Mouse (Mus musculus): Measurements from ENCODE around the gene Zfp57. TPM values are rescaled to one million over a fixed set of nuclear protein-coding genes. Genes with fewer than 3 reads are reported as not detected.

Gene Zfp57
- total RNA-seq, 2 experiments from 2014 or later = 2.5 to 3.5 TPM

DNA sequence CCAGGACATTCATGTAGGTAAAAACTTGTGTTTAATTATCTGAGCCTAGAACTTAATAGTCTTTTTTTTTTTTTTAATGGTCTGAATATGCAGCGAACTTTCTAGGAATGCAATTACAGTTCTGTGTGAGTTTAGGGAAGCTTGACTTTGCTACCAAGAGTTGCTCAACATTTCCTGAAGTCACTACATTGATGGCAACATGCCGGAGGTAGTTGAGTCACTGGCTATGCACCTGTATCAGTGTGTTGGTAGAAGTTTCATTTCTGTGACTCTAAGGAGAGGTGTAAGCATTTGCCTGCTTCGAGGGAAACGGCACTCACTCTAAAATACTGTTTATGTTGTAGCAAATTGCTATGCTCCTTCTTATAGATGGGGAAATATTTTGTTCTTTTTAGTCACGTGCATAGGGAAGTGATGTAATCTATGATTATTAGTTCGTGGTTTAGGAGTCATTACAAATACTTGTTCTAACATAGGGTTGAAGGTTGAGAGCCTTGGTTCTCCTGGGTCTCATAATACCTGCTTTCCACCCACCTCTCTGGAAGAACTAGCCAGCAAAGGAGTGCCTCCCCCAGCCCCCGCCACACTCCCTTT lies 43.8 kb downstream of the Zfp57 start:
- no peak for DNase-seq (ENCODE audit: low spot score in 2 of 2)

DNA sequence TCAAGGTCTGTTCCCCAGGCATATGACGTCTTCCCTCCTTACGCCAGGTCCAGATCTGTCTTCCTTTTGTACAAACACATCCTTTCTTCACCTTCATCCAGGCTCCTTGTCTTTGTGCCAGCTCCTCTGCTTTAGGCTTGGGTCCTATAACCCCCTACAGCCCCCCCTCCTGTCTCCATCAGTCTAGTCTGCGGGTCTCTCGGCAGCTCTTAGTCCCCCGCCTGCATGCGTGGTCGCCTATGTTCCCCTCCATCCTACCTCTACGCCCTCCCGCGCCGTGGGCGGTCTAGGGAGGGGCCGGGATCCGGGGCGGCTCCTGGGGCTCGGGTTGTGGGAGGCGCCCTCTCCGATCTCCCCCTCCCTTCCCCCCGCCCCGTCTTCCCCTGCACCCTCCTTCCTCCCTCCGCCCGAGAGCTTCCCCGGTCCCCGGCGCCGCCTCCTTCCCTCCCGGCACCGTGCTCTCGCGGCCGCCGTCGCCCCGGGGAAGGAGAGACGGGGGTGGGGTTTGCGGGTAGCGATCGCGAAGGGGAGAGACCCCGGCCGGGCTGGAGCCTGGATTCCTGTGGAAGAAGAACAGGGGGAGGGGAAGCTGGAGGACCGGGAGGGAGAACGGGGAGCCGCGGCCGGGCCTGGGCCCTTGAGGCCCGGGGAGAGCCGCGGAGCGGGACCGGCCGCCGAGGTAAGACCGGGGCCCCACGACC lies 44.8 kb downstream of the Zfp57 start, which contains the start of gene Gabbr1:
Gene Gabbr1 (plus strand): TSS at position 356 of the 701 bp plus-strand sequence.
- DNase-seq (ENCODE audit: low spot score in 2 of 2) = peak; percentile 76 to 77

DNA sequence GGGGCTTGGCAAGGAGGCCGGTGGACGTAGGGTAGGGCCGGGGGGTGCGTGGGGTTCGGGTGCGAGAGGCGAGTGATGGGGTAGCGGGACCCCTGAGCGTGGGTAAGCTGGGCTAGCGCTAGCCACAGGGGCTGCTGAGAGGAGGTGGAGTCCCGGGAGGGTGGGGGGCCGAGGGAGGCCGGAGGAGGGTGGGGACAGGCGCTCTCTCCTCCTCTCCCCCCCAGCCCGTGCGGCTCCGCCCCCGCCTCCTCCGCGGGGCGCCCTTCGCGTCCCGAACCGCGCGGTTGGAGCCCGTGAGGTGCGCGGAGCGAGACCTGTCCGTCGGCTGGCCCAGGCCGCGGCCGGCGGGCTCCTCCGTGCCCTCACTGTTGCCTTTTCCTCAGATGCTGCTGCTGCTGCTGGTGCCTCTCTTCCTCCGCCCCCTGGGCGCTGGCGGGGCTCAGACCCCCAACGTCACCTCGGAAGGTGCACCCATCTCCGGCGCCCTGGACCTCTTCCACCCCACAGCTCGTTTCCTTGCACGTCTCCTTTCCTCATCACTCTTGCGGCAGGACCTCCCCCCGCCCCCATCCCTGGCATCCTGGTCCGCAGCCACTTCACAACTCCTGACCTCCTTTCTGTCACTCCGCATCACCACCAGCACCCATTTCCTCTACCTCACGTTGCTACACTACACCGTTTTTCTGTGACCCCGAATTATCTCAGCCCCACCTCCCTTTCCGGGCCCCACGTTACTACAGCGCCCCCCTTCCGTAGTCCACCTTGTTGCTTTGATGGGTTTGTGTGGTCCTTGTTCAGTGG lies 45.5 kb downstream of the Zfp57 start:
- DNase-seq (ENCODE audit: low spot score in 2 of 2) = peak; percentile 64 to 66

DNA sequence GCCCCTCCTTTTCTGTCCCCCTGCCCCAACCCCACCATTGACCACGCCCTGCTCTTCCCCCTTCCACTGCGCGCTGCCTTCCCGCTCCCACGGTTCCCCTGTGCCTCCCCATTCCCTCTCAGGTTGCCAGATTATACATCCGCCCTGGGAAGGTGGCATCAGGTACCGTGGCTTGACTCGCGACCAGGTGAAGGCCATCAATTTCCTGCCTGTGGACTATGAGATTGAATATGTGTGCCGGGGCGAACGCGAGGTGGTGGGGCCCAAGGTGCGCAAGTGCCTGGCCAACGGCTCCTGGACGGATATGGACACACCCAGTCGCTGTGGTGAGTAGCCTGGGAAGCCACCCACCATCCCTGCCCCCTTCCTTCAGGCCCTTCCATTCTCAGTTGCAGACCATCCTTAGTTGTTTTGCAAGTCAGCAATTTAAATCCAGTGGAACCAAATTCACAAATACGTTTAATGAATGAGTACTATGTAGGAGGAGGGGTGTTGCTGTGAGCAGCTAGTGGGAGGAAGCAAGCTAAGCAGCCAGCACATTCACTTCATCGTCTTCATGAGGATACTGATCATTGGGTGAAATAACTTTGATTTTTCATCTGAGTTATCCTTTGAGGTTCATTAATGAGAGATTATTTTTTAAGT lies 46.5 kb downstream of the Zfp57 start:
- DNase-seq (ENCODE audit: low spot score in 2 of 2) = no peak

DNA sequence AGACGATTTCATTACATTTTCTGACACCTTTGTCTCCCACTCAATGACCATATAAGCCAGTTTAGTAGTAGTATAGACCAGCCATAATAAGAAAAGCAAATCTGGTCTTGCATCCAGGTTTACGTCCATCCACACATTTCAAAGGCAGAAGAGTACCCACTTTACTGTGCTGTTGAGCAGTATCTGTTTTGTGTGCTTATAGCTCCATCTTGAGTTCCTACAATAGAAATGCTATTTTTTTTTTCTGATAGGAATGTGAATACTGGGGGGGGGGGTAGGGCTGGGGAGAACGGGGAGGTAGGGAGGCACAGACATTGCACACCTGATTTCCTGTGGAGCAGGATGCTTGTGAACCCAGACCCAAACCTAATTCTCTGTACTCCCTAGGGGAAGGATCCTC lies 47.0 kb downstream of the Zfp57 start:
- no peak for DNase-seq (ENCODE audit: low spot score in 2 of 2)

DNA sequence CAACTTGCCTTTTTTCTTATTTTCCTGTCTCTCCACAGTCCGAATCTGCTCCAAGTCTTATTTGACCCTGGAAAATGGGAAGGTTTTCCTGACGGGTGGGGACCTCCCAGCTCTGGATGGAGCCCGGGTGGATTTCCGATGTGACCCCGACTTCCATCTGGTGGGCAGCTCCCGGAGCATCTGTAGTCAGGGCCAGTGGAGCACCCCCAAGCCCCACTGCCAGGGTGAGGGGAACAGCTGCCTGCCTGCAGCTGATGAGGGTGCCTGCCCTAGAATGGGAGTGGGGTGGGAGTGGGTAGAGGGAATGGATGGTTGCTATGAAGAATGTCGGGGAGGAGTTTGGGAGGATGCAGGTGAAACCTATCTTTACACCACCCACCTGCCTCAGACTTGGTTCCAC lies 47.4 kb downstream of the Zfp57 start:
- DNase-seq (ENCODE audit: low spot score in 2 of 2) = no peak

DNA sequence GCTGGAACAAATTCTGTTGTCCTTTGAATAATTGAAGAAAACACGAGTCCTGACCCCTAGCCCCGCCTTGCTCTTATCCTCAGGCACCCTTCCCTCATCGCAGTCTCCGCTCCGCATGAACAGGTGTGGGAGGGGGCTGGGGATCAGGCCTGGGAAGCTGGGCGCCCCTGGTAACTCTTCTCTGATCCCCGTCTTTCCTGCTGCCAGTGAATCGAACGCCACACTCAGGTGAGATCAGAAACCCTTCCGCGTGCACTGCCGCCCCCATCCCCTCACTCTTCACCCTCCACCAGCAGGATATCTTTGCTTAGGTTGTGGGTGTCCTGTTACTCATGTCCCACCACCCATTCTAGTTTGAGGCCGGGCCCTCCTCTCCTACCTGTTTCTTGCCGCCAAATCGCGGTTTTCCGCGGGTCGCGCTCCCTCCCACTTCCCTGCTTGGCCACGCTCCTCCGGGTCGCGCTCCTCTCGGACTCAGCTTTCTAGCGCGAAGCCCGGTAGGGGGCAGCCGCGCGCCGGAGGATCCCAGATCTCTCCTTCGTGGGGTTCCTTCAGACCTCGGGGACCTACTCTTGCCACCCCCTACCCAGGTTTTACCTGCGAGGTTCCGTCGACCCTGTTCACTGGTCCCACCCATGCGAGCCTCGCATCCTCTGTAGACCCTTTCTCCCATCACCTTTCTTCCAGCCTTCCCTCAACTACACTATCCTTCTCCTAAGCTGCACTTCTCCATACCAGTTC lies 48.8 kb downstream of the Zfp57 start:
- DNase-seq (ENCODE audit: low spot score in 2 of 2) = peak; percentile 71 to 76

DNA sequence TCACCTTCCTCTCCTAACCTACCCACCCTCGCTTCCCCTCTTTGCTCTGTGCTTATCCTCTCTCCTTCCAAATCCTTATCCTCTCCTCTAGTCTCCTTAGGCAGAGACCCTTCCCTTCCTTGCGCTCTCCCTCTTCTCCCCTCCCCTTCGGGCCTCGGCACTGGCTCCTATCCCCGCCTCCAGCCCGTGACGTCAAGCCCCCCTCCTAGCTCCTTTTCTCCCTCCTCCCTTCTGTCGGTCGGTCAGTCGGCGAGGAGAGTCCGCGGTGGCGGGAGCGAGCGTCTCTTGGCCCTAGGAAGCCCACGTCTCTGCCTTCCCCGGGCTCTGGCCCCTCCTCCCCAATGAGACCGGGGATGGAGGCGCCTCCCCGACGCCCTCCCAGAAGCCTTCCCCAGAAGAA lies 49.4 kb downstream of the Zfp57 start:
- peak; percentile 82 to 83 for DNase-seq (ENCODE audit: low spot score in 2 of 2)

DNA sequence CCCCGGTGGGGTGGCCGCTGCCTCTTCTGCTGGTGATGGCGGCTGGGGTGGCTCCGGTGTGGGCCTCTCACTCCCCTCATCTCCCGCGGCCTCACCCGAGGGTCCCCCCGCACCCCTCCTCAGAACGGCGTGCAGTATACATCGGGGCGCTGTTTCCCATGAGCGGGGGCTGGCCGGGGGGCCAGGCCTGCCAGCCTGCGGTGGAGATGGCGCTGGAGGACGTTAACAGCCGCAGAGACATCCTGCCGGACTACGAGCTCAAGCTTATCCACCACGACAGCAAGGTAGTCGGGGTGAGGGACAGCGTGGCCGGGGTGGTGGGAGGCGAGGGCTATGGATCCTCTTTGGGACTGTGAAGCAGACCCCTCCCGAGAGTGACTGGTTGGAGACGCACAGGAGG lies 49.9 kb downstream of the Zfp57 start:
- peak in 1 of 2 experiments; percentile 33 for DNase-seq (ENCODE audit: low spot score in 2 of 2)

DNA sequence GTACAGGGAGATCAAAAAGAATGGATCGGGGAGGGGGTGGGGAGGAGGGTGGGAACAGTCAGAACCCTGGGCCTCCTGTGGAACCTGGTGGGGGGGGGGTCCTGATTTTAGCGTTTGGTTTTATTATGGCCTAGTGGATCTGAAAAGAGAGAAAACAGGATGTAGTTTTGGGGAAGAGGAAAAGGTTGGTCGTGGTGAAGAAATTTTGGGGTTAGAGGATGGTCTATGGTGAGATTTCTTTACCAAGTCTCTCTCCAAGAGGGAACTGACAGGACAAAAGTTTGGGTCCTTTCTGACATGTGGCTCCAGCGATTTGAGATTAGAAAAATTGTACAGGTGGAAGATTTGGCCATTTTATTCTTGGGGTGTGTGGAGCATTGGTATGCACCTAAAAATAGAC lies 50.8 kb downstream of the Zfp57 start:
- no peak for DNase-seq (ENCODE audit: low spot score in 2 of 2)

DNA sequence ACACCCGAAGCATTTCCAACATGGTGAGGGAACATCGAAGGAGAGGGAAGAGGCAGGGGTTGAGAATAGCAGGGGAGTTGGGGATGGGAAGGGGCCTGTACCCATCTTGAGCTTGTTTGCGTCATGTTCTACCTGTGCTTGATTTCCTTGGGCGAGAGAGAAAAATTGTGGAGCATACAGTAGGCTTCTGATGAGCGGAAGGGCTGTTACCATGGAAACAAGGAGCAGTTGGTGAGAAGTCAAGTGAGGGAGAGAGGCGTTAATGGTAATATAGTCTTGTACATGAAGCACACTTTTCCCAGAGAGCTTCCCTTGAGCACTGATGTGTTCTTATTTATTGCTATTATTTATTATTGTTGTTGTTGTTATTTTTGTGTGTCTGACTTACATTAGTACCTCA lies 56.0 kb downstream of the Zfp57 start:
- no peak for DNase-seq (ENCODE audit: low spot score in 2 of 2)

Other genes with a start within 250 kb of the Zfp57 start
- not detected for gene H2-M10.5, start 228.3 kb upstream of the Zfp57 start, total RNA-seq (2021)
- gene H2-M10.6, start 189.0 kb upstream of the Zfp57 start, total RNA-seq (2021) = not detected
- 10 to 100 TPM; 45.1 to 49.8 TPM for gene Trim26, start 164.0 kb upstream of the Zfp57 start, total RNA-seq (2021)
- gene Trim15, start 134.0 kb upstream of the Zfp57 start, total RNA-seq (2021) = not detected
- gene Trim10, start 131.6 kb upstream of the Zfp57 start, total RNA-seq (2021) = under 1 TPM in 1 of 2 experiments, not detected in 1; 0.22 TPM
- gene Trim40, start 111.0 kb upstream of the Zfp57 start, total RNA-seq (2021) = under 1 TPM; 0.26 to 0.53 TPM
- gene Trim31, start 103.0 kb upstream of the Zfp57 start, total RNA-seq (2021) = not detected
- gene Rnf39, start 58.2 kb upstream of the Zfp57 start, total RNA-seq (2021) = under 1 TPM; 0.61 to 0.86 TPM
- gene Ppp1r11, start 49.4 kb upstream of the Zfp57 start, total RNA-seq (2021) = 100 to 1,000 TPM in 1 of 2 experiments, 10 to 100 TPM in 1; 84.2 to 100 TPM
- gene Znrd1, start 42.6 kb upstream of the Zfp57 start, total RNA-seq (2021) = 10 to 100 TPM; 45.3 to 50.7 TPM
- gene Znrd1as, start 42.6 kb upstream of the Zfp57 start, total RNA-seq (2021) = 10 to 100 TPM; 12.4 to 13.3 TPM
- not detected for gene 2410137M14Rik, start 19.9 kb upstream of the Zfp57 start, total RNA-seq (2021)
- gene H2-M5, start 11.6 kb upstream of the Zfp57 start, total RNA-seq (2021) = not detected
- gene Mog, start 22.2 kb downstream of the Zfp57 start, total RNA-seq (2021) = not detected
- 10 to 100 TPM; 23.3 to 28.6 TPM for gene Gabbr1, start 44.8 kb downstream of the Zfp57 start, total RNA-seq (2021)
- gene Olfr90, start 87.3 kb downstream of the Zfp57 start, total RNA-seq (2021) = not detected
- gene Olfr91, start 97.1 kb downstream of the Zfp57 start, total RNA-seq (2021) = not detected
- gene Olfr92, start 118.9 kb downstream of the Zfp57 start, total RNA-seq (2021) = not detected
- not detected for gene Olfr93, start 160.3 kb downstream of the Zfp57 start, total RNA-seq (2021)
- gene Ubd, start 192.7 kb downstream of the Zfp57 start, total RNA-seq (2021) = under 1 TPM in 1 of 2 experiments, not detected in 1; 0.67 TPM
- not detected for gene Olfr94, start 199.8 kb downstream of the Zfp57 start, total RNA-seq (2021)
- not detected for gene Olfr95, start 212.0 kb downstream of the Zfp57 start, total RNA-seq (2021)
- gene Olfr96, start 219.0 kb downstream of the Zfp57 start, total RNA-seq (2021) = not detected
- not detected for gene Olfr97, start 236.2 kb downstream of the Zfp57 start, total RNA-seq (2021)

All from adrenal gland, adult 18-20 months (tissue).